Mouse (Mus musculus) spleen, postnatal 36 days (tissue): ENCODE results near the gene Cherp.
A peak's percentile ranks its signal among the peaks of the same experiment; 100 is the strongest.

Experiments
- DNase-seq, 2 experiments: peaks; one replicate each; pipeline ENCODE4 v3.0.0; 2022; ENCODE audit warnings: low spot score in 2 of 2, mixed read lengths in 1 of 2

The Cherp gene

GRCm38 (mm10) chr8:72418073-72418472 is 57.0 kb downstream of the Cherp start:
- no peak for DNase-seq

- DNase-seq = peak in 1 of 2 experiments; percentile 43
These were observed 59.8 kb downstream of the Cherp start for GRCm38 (mm10) chr8:72415252-72415651.

GRCm38 (mm10) chr8:72413839-72414238 is 61.2 kb downstream of the Cherp start:
- peak; percentile 70 to 85 for DNase-seq
